Mouse (Mus musculus) embryonic fibroblast, embryonic 13.5 days (primary cell): ENCODE measurements around the gene Lpar1.

Experiments
- CTCF ChIP-seq: IDR thresholded peaks from 2 replicates; pipeline ENCODE4 v1.5.1; 2011; ENCODE audit warnings: mild to moderate bottlenecking, control low read depth, low read length, moderate library complexity, borderline replicate concordance; ENCODE audit not compliant: insufficient read depth
- POLR2A ChIP-seq: IDR thresholded peaks from 2 replicates; pipeline ENCODE4 v1.6.1; 2011; ENCODE audit warnings: low read depth, mild to moderate bottlenecking, control low read depth, low read length, moderate library complexity

DNA sequence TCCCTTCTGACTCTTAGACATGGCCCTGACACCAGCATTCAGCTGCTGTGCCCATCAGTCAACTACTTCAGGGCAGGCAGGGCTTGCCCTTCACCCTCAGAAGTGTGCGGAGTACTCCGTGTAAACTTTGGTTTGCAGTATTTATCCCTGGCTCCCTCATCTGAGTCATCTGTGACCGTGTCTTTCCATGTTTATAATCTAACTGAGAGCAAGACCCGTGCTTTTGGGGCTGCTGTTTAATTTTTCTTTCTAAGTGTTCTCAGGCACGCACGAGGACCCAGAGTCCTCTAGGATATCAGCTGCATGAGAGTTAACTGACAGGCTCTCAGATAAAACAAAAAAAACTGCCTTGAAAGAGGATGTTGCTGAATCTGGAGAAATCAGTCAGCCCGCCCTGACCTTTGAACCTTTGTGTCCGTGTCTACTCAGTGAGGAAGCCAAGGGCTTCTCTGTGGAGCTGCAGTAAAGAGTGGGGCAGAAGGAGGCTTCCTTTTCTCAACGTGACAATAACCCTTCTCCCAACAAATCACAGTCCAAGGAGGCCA is 7.7 kb downstream of the Lpar1 start:
- TF ChIP-seq CTCF (no peak), POLR2A (no peak)
